Mouse (Mus musculus) midbrain, embryonic 14.5 days (tissue): ENCODE results near the gene Gm20458. TPM values are rescaled to one million over a fixed set of nuclear protein-coding genes. Genes with fewer than 3 reads are reported as not detected.

Experiments
- ATAC-seq: fragments of 200-750 bp; cut with Nextera tagmentation; 2 replicates; pipeline ENCODE4 v1.8.0; 2017; ENCODE audit warnings: moderate number of reproducible peaks, moderate library complexity; ENCODE audit not compliant: low FRiP score, low TSS enrichment
- DNase-seq: peaks from one replicate; pipeline ENCODE4 v3.0.0-alpha.2; 2015
- H3K27ac ChIP-seq: fragments of 300-500 bp; sonication (generic); replicated peaks from 2 replicates; pipeline ENCODE4 v1.5.1; 2014; ENCODE audit warnings: mild to moderate bottlenecking, low read depth, low read length, moderate library complexity
- H3K27me3 ChIP-seq: fragments of 300-500 bp; sonication (generic); 2 replicates; pipeline ENCODE4 v1.6.1; 2014; ENCODE audit warnings: low read length, control low read depth, mixed read lengths; ENCODE audit not compliant: control insufficient read depth, insufficient read depth
- H3K36me3 ChIP-seq: fragments of 300-500 bp; sonication (generic); 2 replicates; pipeline ENCODE4 v1.6.1; 2014; ENCODE audit warnings: low read length, control low read depth; ENCODE audit not compliant: control insufficient read depth, insufficient read depth
- H3K4me1 ChIP-seq: fragments of 300-500 bp; sonication (generic); 2 replicates; pipeline ENCODE4 v1.6.1; 2014; ENCODE audit warnings: mild to moderate bottlenecking, antibody characterized with exemption, low read length, control low read depth; ENCODE audit not compliant: control insufficient read depth, insufficient read depth
- H3K4me2 ChIP-seq: fragments of 300-500 bp; sonication (generic); 2 replicates; pipeline ENCODE4 v1.6.1; 2014; ENCODE audit warnings: mild to moderate bottlenecking, low read length, moderate library complexity
- H3K4me3 ChIP-seq: fragments of 300-500 bp; sonication (generic); replicated peaks from 2 replicates; pipeline ENCODE4 v1.5.1; 2014; ENCODE audit warnings: low read depth, low read length
- H3K9ac ChIP-seq: fragments of 300-500 bp; sonication (generic); replicated peaks from 2 replicates; pipeline ENCODE4 v1.6.1; 2014; ENCODE audit warnings: mild to moderate bottlenecking, low read length, moderate library complexity
- H3K9me3 ChIP-seq: fragments of 300-500 bp; sonication (generic); 2 replicates; pipeline ENCODE4 v1.6.1; 2016; ENCODE audit warnings: low read length, control low read depth, mixed read lengths; ENCODE audit not compliant: control insufficient read depth
- WGBS: fragments of 180-500 bp; shearing (Covaris S2); extraction: QIAGEN DNeasy Blood & Tissue Kit; methylation state at CpG from one replicate; pipeline ENCODE4 v1.1.7; 2014; 5-methylcytosine and 5-hydroxymethylcytosine counted together
- polyA plus RNA-seq: library from polyadenylated mRNA; unstranded; fragments of >200 nt; fragmentation: Nextera tagmentation; extraction: Ambion mirVana; gene quantifications from 2 replicates; pipeline ENCODE4 v1.2.1, GENCODE M21; 2014

Gm20458 gene
- polyA plus RNA-seq, 1 experiment from 2014 or later: 5.1 TPM

DNA sequence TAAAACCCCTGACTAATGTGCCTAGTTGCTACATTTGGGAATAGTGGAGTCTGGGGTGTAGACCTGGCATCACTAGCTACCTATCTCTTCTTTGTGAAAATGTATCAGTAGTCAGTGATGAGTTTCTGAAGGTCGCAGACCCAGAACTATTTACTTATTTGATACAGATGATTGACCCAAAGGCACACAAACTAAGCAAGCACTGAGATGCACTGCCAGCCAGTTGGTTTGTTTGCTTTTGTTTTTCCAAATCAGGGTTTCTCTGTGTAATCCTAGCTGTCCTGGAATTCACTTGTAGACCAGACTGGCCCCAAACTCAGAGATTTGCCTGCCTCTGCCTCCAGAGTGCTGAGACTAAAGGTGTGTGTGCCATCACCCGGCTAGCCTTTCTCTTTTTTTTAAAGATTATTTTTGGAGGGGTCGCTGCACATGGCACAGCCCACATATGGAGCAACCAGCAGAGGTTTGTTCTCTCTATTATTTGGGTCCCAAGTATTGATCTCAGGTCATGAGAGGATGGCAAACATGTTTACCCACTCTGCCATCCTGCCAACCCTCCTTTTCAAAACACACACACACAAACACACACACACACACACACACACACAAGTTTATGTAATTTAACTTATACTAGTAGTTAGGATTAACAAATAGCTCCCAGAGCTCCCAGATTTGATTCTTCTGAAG is 15.2 kb upstream of the Gm20458 start:
- H3K27ac ChIP-seq: no peak overlapping the region
- 91% methylated on average over 3 of the region's 3 CpGs for WGBS
- no peak overlapping the region for H3K4me3 ChIP-seq
- no peak for DNase-seq
- H3K9ac ChIP-seq: no peak overlapping the region
- H3K4me2 ChIP-seq: no peak overlapping the region
- H3K4me1 ChIP-seq: peaks cover 13% of the 10 kb centered on the region
- H3K27me3 ChIP-seq: peaks cover 15% of the 10 kb centered on the region
- no peaks in the 10 kb centered on the region for H3K9me3 ChIP-seq
- no peaks in the 10 kb centered on the region for H3K36me3 ChIP-seq
- no peak for ATAC-seq

DNA sequence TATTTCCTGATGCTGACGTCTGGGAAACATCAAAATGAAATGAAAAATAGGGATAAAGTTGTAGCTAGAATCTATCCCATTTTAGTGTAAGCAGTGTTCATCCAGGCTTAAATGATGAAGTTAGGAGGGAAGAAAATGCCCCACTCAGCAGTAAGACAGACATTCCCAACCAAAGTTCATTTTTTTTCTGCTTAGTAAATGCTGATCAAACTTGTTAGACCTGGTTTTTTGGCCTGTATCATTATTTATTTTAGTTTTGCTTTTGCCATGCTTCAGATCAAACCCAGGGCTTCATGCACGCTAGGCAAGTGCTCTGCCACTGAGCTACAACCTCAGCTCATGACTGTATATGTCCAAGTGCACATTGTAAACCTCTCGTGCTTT is 14.7 kb upstream of the Gm20458 start:
- no peak for ATAC-seq
- H3K4me1 ChIP-seq: peaks cover 13% of the 10 kb centered on the region
- DNase-seq: no peak
- 78% methylated on average over 3 of the region's 3 CpGs for WGBS
- H3K27me3 ChIP-seq: peaks cover 12% of the 10 kb centered on the region
- no peak overlapping the region for H3K9ac ChIP-seq
- H3K36me3 ChIP-seq: no peaks in the 10 kb centered on the region
- no peak overlapping the region for H3K27ac ChIP-seq
- H3K9me3 ChIP-seq: no peaks in the 10 kb centered on the region
- H3K4me2 ChIP-seq: no peak overlapping the region
- H3K4me3 ChIP-seq: no peak overlapping the region

- WGBS: 93% methylated on average over 1 of the region's 1 CpGs
Observed at GRCm38 (mm10) chr2:164448140-164448539, 12.6 kb upstream of the Gm20458 start.

DNA sequence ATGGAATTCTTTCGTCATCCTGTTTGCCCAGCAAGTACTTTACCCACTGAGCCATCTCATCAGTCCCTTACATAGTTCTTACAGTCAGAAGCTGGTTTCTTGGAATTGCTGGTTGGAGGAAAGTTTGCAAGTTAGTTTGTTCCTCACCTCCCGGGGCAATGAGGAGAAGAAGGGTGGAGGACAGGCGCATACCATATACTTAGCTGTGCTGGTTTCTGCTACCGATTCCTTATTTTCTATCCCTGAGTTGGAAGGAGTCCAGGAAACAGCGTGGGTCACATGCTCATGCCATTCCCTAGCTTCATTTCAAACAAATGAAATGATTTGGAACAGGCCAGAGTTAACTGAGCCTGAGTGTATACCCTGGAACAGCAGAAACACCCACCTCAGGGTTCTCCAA is 11.8 kb upstream of the Gm20458 start:
- no peak overlapping the region for H3K9ac ChIP-seq
- H3K27ac ChIP-seq: no peak overlapping the region
- 74% methylated on average over 5 of the region's 5 CpGs for WGBS
- H3K9me3 ChIP-seq: no peaks in the 10 kb centered on the region
- H3K4me3 ChIP-seq: no peak overlapping the region
- H3K27me3 ChIP-seq: no peaks in the 10 kb centered on the region
- no peaks in the 10 kb centered on the region for H3K36me3 ChIP-seq
- H3K4me1 ChIP-seq: no peaks in the 10 kb centered on the region
- no peak overlapping the region for H3K4me2 ChIP-seq
- ATAC-seq: no peak
- no peak for DNase-seq

More at GRCm38 (mm10) chr2:164448140-164448539, 12.6 kb upstream of the Gm20458 start:
- no peaks in the 10 kb centered on the region for H3K36me3 ChIP-seq
- no peak overlapping the region for H3K4me2 ChIP-seq
- no peak overlapping the region for H3K4me3 ChIP-seq
- H3K27me3 ChIP-seq: no peaks in the 10 kb centered on the region
- peaks cover 5% of the 10 kb centered on the region for H3K4me1 ChIP-seq
- no peaks in the 10 kb centered on the region for H3K9me3 ChIP-seq
- no peak overlapping the region for H3K27ac ChIP-seq
- DNase-seq: no peak
- ATAC-seq: no peak
- no peak overlapping the region for H3K9ac ChIP-seq

DNA sequence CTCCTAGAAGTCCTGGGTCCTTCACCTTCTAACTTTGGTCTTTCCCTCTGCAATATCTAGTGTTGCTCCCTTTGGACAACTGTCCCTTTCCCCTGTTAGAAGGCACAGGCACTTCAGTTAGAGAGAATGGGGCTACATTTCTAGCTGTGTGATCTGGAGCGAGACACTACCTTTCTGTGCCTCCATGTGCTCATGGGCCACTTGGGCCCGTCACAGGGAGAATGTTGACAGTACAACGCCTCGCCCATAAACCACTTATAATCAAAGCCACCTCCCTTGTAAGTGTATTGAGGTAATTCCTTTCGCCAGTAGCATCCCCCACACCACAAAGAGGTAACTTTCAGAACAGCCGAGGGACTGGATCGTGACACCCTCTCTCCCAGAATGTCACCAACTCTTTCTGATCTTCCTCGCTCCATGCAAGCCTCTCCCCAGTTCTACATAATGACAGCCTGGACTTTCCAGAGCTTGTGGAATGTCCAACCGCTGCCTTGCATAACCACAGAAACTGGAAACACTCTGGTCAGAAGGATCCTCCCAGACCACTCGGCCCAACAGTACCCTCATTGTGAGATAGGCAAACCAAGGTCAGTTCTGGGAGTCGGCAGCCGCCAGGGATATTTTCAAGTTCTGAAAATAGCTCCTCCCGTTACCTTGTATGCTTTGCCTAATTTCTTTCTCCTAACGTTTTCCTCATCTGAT is 11.3 kb upstream of the Gm20458 start:
- Histone ChIP-seq H3K36me3 (no peaks in the 10 kb centered on the region), H3K4me1 (no peaks in the 10 kb centered on the region), H3K27me3 (no peaks in the 10 kb centered on the region), H3K9me3 (no peaks in the 10 kb centered on the region), H3K4me2 (no peak overlapping the region), H3K4me3 (no peak overlapping the region), H3K9ac (no peak overlapping the region), H3K27ac (no peak overlapping the region)
- DNase-seq (no peak), ATAC-seq (no peak)
- WGBS: 93% methylated on average over 14 of the region's 14 CpGs

- WGBS: 52% methylated on average over 13 of the region's 13 CpGs
- no peaks in the 10 kb centered on the region for H3K9me3 ChIP-seq
- no peak overlapping the region for H3K9ac ChIP-seq
- no peaks in the 10 kb centered on the region for H3K36me3 ChIP-seq
- no peak for ATAC-seq
- H3K4me1 ChIP-seq: 0 out of 2 replicates have a peak, but pooled peaks cover 5% of the 10 kb centered on the region
- H3K27me3 ChIP-seq: no peaks in the 10 kb centered on the region
- H3K4me2 ChIP-seq: no peak overlapping the region
- H3K27ac ChIP-seq: no peak overlapping the region
- DNase-seq: no peak
- H3K4me3 ChIP-seq: no peak overlapping the region
Observed at GRCm38 (mm10) chr2:164452000-164452676, 8.6 kb upstream of the Gm20458 start.

DNA sequence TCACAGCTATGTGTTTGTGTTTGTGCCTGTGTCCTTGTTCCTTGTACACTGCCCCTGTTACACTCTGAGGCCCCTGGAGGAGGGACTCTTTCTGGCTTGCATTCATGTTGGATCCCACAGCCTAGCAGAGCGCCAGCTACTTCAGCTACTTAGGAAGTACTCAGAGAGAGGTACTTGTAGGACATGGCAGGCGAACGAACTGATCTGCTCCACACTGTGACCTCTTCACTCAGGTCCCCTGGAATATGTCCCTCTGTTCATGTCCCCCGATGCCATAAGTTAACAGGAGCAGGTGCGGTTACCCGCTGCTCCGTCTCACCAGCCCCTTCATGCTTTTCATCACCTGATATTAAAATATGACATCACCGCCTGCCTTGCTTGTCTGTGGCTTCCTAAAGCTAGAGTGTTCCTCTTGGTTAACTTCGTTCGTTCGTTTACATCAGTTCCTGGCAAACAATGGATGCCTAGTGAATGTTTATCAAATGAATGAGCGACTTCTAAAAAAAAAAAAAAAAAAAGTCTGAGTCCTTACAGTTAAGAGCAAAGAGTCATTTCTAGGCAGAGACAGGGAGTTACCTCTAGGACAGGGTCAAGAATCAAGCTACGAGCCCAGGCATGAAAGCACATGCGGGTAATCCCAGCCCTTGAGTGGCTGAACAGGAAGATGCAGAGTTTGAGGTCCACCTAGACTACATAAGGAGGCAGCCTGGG is 7.6 kb upstream of the Gm20458 start:
- WGBS: 89% methylated on average over 14 of the region's 14 CpGs
- H3K36me3 ChIP-seq: no peaks in the 10 kb centered on the region
- H3K9ac ChIP-seq: no peak overlapping the region
- 0 out of 2 replicates have a peak, but pooled peaks cover 5% of the 10 kb centered on the region for H3K4me1 ChIP-seq
- H3K27ac ChIP-seq: no peak overlapping the region
- ATAC-seq (no peak), DNase-seq (no peak)
- no peaks in the 10 kb centered on the region for H3K27me3 ChIP-seq
- no peak overlapping the region for H3K4me3 ChIP-seq
- no peaks in the 10 kb centered on the region for H3K9me3 ChIP-seq
- no peak overlapping the region for H3K4me2 ChIP-seq

DNA sequence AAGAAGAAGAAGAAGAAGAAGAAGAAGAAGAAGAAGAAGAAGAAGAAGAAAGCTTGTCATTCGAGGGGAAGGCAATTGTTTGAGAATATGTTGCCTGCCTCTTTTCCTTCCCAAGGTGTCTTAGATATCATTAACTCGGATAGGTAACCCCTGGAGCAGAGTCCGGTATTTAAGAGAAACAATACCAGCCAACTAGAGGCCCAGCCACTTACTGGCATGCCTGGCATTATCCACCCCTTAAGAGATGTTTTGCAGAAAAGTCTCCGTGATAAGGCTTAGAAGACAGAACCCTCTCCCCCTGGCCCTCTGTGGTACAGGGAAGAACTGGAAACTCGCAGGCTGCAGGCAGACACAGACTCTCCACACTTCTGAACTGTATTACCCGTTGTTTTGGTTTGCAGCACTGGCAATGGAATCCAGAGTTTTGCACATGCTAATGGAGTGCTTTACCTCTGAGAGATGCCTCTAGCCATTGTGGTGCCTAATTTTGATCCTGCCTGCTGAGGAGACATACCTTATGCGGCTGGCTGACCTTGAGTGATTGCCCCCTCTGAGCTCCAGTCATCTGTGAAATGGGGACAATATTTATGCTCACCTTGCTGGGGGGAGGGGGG is 6.8 kb upstream of the Gm20458 start:
- 0 out of 2 replicates have a peak, but pooled peaks cover 5% of the 10 kb centered on the region for H3K4me1 ChIP-seq
- no peaks in the 10 kb centered on the region for H3K36me3 ChIP-seq
- ATAC-seq (no peak), DNase-seq (no peak)
- no peak overlapping the region for H3K4me3 ChIP-seq
- no peaks in the 10 kb centered on the region for H3K27me3 ChIP-seq
- no peak overlapping the region for H3K9ac ChIP-seq
- no peaks in the 10 kb centered on the region for H3K9me3 ChIP-seq
- no peak overlapping the region for H3K27ac ChIP-seq
- H3K4me2 ChIP-seq: no peak overlapping the region
- WGBS: 80% methylated on average over 7 of the region's 7 CpGs
